1 mouse cellular context compared by ENCODE assay signal in the genomic region with DNA sequence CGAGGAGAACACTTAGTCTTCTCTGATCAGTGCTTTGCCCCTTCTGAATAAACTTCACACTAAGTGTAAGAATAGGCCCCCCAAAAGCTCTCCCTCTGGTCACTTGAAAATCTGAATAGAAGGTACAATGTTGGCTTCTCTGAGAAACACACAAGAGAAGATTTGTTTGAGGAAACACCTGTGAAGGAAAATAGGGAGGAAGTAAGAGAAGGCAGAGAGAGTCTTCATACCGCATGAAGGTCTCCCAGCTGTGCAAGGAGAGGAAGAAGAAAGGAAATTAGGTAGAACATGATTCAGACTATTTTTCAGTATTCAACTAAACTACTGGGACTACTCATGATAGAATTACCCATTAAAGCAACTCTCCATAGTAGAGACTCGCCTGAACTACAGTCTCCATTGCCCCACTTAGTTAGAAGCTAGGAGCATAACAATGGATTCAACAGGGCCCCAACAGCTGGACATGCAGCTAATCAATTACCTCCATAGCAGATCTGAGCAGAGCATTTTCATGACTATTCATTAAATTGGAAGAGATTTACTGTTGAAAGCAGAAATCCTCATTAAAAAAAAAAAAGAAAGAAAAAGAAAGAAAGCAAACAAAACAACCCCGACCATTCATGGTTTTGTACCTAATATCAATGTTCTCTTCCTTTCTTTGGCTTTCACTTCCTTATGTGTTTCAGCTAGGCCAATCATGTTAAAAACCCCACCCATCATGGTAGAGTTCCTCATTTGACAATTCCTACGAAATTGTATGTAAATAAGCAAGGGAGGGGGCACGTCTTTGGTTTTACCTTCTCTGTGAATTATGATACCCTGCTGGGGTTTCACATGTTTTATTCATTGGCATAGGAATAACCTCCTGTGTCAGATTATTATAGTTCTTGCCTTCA.
A peak's percentile ranks its signal among the peaks of the same experiment; 100 is the strongest.
TF ChIP-seq lines count a peak whose summit lies in the region.

No protein-coding gene starts in this region.

TF ChIP-seq in CH12.LX, 34 proteins besides CTCF, POLR2A, EP300 and RAD21 (continued from another document):
- TF ChIP-seq SMC3 (IDR thresholded peaks at IDR 0.05; ENCODE audit: low read depth, low read length) (no peak), TCF12 (IDR thresholded peaks at IDR 0.05; ENCODE audit: low read depth, low read length) (peak; percentile 90), ZC3H11A (IDR thresholded peaks at IDR 0.05; ENCODE audit: low read depth, low read length) (no peak), TBP (conservative IDR thresholded peaks at IDR 0.05; ENCODE audit: low read depth, low read length) (peak; percentile 89), KAT2A (IDR thresholded peaks at IDR 0.05; ENCODE audit: insufficient replicate concordance, low read length) (0 out of 2 replicates have a peak, but pooled peaks have one; percentile 30), CHD1 (IDR thresholded peaks at IDR 0.05; ENCODE audit: low read depth, low read length) (peak; percentile 57; the same call in 1 of the 2 replicates), MEF2A (IDR thresholded peaks at IDR 0.05; ENCODE audit: borderline replicate concordance, low read depth, low read length) (peak; percentile 69; the same call in 1 of the 2 replicates), SIN3A (IDR thresholded peaks at IDR 0.05; ENCODE audit: low read length) (peak; percentile 69), MAZ (IDR thresholded peaks at IDR 0.05; ENCODE audit: low read depth, low read length) (peak; percentile 87; the same call in 1 of the 2 replicates), POLR2AphosphoS2 (IDR thresholded peaks at IDR 0.05; ENCODE audit: low read depth, low read length) (0 out of 2 replicates have a peak, but pooled peaks have one; percentile 50), USF2 (conservative IDR thresholded peaks at IDR 0.05; ENCODE audit: low read depth, low read length) (no peak)
